Mouse (Mus musculus): ENCODE measurements around the gene Nub1. TPM values are rescaled to one million over a fixed set of nuclear protein-coding genes. Genes with fewer than 3 reads are reported as not detected.
A peak's percentile ranks its signal among the peaks of the same experiment; 100 is the strongest.
"Not testable (repeated sequence)": the region's sequence is repeated elsewhere in the genome, so short reads cannot be mapped to it uniquely, and the experiment has no call there.

Nub1 gene
- total RNA-seq, 1 experiment from 2014 or later: 69.7 TPM

DNA sequence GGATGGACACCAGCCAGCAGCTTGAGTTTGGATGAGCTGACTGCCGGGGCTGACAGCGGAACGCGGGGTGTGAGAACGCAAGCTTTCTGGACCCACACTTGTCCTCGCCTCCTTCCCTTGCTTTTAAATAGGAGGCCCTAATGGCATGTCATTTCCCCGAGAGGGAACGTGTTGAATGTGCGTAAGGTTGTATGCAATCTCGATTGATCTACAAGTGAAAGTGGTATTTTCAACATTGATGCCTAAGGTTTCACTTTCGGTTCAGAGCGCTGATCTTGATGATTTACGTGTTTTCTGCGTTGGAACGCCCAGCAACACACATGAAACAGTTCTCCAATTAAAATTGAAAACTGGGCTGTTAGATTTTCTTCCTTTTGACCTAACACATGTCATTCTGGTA, 844 bp downstream of the Nub1 start:
- peak in 1 of 2 experiments; percentile 7; a peak in 1 of 4 replicates for ATAC-seq (replicated peaks in 1 of 2; ENCODE audit: insufficient read depth in 1 of 2, low FRiP score in 2 of 2, low TSS enrichment in 1 of 2, low read depth in 1 of 2, poor library complexity in 2 of 2, severe bottlenecking in 2 of 2)

DNA sequence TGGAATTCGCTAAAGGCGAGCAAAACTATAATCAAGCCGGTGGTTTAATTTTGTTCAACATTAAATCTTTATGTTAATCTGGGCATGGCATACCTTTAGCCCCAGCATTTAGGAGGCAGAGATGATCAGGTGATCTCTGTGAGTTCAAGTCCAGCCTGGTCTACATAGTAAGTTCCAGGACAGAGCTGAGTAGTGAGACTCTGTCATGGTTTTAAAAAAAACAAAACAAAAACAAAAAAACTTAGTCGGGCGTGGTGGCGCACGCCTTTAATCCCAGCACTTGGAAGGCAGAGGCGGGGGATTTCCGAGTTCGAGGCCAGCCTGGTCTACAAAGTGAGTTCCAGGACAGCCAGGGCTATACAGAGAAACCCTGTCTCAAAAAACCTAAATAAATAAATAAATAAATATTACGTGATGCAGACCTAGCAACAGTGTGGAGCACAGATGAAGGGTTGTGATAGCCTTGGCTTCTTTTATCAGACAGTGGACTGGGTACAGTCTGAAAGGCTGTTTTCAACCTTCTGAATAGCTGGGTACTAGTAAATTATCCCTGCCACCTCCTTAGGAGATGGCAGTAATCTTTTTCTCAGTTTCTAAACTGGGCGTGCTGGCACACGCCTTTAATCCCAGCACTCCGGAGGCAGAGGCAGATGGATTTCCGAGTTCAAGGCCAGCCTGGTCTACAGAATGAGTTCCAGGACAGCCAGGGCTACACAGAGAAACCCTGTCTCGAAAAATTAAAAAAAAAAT, 1.5 kb downstream of the Nub1 start:
- ATAC-seq (replicated peaks in 1 of 2; ENCODE audit: insufficient read depth in 1 of 2, low FRiP score in 2 of 2, low TSS enrichment in 1 of 2, low read depth in 1 of 2, poor library complexity in 2 of 2, severe bottlenecking in 2 of 2): not testable (repeated sequence)

DNA sequence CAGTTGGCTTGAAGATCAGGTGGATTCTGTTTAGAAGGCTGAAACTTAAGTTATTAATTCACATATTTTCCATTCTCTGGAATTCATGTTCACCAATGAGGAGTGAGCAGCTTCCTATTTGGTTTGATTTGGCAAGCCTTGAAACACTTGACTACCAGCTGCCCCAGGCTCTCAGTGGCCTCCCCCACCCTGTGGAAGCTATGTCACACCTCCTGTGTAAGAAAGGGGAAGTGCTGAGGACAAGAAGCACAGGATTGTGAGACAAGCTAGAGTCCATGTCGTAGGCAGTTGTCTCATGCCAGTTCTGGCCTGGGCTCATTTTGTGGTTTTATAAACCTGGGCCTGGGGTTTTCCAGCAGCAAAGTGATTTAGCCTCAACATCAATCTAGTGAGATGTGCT, 2.4 kb downstream of the Nub1 start:
- peak; percentile 61 to 71 for ATAC-seq (replicated peaks in 1 of 2; ENCODE audit: insufficient read depth in 1 of 2, low FRiP score in 2 of 2, low TSS enrichment in 1 of 2, low read depth in 1 of 2, poor library complexity in 2 of 2, severe bottlenecking in 2 of 2)

DNA sequence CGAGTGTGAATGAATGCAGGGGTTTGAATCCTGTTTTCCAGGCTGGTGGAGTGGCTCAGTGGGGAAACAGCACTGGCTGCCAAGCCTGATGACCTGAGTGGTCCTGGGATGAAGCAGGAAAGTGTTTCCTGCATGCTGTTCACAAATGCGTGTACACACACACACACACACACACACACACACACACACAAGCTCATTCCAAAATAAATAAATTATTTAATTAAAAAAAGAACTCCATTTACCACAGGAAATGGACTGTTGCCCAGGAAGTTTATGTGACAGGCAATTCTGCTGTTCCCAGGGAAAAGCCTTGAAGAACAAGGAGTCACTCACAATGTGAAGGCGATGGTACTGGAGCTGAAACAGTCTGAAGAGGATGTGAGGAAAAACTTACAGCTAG, 11.4 kb downstream of the Nub1 start:
- no peak for ATAC-seq (replicated peaks in 1 of 2; ENCODE audit: insufficient read depth in 1 of 2, low FRiP score in 2 of 2, low TSS enrichment in 1 of 2, low read depth in 1 of 2, poor library complexity in 2 of 2, severe bottlenecking in 2 of 2)

DNA sequence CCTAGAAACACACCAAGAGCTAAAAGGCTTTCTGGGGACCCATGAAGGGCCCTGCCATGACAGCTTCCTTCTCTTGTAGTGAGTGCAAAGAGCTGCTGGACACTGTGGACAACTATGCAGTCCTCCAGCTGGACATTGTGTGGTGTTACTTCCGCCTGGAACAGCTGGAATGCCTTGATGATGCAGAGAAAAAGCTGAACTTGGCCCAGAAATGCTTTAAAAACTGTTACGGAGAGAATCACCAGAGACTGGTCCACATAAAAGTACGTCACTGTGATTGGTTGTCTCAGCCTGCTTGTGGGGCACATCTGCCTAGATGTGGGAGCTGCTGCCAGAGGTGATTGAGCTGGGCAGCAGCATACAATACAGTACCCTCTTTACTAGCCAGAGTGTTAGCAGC, 15.9 kb downstream of the Nub1 start:
- ATAC-seq (replicated peaks in 1 of 2; ENCODE audit: insufficient read depth in 1 of 2, low FRiP score in 2 of 2, low TSS enrichment in 1 of 2, low read depth in 1 of 2, poor library complexity in 2 of 2, severe bottlenecking in 2 of 2): no peak

DNA sequence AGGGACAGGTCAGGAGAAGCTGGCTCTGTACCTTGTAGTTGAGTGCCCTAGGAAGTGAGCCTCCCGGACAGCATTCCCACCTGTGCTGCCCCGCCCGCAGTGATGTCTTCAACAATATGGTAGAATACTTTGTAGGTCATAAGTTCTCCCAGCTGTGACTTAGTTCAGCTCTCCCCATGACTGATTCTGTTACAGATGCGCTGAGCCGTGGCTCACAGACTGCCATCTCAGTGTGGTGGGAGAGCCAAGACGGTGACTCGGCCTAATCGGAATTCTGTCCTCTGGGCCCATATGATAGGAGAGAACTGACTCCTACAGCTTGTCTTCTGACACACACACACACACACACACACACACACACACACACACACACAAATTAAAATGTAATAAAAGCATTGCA, 19.3 kb downstream of the Nub1 start:
- ATAC-seq (replicated peaks in 1 of 2; ENCODE audit: insufficient read depth in 1 of 2, low FRiP score in 2 of 2, low TSS enrichment in 1 of 2, low read depth in 1 of 2, poor library complexity in 2 of 2, severe bottlenecking in 2 of 2): no peak

DNA sequence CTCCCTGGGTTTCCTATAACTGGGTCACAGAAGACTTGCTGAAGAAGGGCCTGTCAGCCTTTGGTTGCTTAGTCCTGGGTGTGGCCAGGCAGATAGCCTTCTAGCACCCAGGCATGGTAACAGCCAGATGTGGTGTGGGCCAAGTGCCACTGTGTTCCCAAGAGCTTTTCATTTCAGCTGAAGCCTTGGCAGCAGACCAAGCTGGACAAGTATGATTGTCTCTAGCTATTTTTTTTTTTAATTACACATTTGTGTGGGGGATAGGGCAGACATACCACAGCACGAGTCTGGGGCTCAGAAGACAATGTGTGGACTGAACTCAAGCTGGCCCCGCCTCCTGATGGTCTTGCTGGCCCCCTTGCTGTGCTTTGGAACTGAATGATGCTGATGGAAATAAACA, 24.6 kb downstream of the Nub1 start:
- no peak for ATAC-seq (replicated peaks in 1 of 2; ENCODE audit: insufficient read depth in 1 of 2, low FRiP score in 2 of 2, low TSS enrichment in 1 of 2, low read depth in 1 of 2, poor library complexity in 2 of 2, severe bottlenecking in 2 of 2)

DNA sequence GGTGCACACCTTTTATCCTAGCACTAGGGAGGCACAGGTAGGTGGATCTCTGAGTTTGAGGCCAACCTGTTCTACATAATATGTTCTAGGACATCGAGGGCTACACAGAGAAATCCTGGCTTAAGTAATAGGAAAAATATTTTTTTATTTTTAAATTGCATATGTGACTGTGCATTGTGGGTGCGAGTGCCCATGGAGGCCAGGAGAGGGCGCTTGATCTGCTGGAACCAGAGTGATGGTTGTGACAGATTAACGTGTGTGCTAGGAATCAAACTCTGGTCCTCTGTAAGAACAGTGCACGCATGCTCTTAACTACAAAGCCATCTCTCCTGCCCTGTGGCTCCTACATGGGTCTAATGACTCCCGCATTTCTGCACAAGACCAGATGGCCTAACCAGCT, 26.3 kb downstream of the Nub1 start:
- ATAC-seq (replicated peaks in 1 of 2; ENCODE audit: insufficient read depth in 1 of 2, low FRiP score in 2 of 2, low TSS enrichment in 1 of 2, low read depth in 1 of 2, poor library complexity in 2 of 2, severe bottlenecking in 2 of 2): no peak

DNA sequence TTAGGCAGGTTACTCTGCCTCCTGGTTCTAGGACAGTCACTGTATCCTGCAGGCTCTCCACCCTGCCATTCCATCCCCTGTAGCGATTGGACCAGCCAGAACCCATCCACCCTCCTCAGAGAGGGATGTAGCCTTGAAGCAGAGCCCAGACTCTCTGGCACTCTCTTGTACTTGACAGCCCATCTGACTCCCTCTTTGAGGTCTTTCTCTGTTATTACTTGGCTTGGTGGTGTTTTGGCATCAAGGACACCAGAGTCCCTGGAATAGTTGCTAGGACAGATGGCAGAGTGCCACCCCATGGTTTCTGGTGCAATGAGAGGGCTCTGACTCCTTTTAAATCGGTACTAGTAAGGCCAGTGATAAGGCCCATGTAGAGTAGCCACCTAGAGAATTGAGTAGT, 27.9 kb downstream of the Nub1 start:
- no peak for ATAC-seq (replicated peaks in 1 of 2; ENCODE audit: insufficient read depth in 1 of 2, low FRiP score in 2 of 2, low TSS enrichment in 1 of 2, low read depth in 1 of 2, poor library complexity in 2 of 2, severe bottlenecking in 2 of 2)

DNA sequence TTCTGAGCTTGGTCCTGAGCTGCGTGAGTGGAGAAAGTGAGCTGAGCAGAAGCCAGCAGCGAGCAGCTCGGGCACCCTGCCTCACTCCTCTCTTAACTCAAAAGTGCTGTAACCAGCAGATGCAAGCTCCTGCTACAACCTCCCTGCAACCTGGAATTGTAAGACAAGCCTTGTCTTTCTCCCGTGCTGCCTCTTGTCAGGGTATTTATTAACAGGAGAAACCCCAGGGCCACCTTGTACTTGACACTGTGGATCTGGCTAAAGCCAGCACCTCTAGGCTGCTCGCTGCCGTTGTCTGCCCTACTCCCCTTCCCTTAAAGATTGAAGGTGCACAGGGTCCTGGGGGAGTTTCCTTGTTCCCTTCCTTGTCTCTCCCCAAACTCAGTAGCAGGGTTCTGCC, 28.7 kb downstream of the Nub1 start:
- no peak for ATAC-seq (replicated peaks in 1 of 2; ENCODE audit: insufficient read depth in 1 of 2, low FRiP score in 2 of 2, low TSS enrichment in 1 of 2, low read depth in 1 of 2, poor library complexity in 2 of 2, severe bottlenecking in 2 of 2)

DNA sequence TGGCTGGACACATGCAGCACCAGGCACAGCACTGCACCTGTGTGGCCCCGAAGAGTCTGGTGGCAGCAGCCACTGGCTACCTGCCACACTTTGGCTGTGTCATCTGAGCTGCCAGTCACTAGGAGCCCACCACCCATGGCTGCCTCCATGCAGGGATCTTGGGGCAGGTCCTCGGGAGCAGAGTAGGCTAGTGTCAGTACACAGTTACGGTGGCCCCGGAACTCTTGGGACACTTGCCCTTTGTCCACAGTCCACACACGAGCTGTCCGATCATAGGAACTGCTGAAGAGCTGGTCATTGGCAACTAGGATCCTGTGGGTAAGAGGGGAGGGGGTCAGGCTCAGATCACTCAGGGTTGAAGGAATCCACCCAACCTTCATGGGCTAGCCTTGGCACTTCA, 32.7 kb downstream of the Nub1 start:
- no peak for ATAC-seq (replicated peaks in 1 of 2; ENCODE audit: insufficient read depth in 1 of 2, low FRiP score in 2 of 2, low TSS enrichment in 1 of 2, low read depth in 1 of 2, poor library complexity in 2 of 2, severe bottlenecking in 2 of 2)

DNA sequence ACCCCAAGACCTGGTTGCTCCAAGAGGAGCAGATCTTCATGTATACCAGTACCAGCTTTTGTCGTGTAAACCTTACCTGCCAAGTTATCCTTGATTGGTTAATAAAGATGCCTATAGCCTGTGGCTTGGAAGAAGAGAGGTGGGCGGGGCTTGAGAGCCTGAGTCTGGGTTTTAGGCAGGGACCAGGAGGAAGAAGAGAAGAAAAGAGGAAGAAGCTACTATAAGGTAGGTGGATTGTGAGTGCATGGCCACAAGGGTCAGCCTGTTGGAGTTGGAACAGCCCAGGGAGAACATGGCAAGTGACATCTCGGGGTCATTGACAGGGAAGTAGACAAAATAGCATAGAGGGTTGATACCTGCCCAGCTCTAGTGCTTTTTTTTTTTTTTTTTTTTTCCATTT, 34.5 kb downstream of the Nub1 start:
- ATAC-seq (replicated peaks in 1 of 2; ENCODE audit: insufficient read depth in 1 of 2, low FRiP score in 2 of 2, low TSS enrichment in 1 of 2, low read depth in 1 of 2, poor library complexity in 2 of 2, severe bottlenecking in 2 of 2): no peak

DNA sequence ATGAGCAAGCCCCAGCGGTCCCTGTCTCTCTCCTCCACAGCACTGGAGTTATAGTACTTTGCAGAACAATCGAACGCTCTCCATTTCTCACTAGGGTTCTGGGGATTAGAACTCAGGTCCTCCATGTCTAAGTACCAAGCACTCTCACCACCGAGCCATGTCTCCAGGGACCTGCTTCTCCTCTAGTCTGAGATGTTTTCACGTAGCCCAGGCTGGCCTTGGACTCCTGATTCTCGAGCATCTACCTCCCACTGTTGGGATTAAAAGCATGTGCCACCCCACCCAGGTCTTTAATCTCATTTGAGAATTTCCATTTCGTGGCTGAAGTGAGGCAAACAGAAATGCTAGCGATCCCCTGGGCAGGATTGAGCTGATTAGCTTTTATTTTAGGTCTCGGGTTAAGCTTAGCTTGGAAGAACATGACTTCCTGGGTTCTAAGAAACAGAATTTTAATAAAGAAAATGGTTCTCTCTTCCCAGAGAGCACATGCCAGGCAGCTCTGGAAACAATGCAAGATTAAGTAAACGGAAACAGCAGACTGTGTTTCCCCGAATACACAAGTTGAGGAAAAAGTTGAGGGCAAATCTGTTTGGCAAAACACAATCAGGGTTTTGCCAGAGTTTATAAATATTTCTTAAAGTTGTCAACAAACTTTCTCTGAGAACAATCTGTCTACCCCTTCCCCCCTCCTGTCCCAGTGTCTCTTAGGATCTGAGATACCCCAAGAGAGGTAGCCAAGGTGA, 38.4 kb downstream of the Nub1 start:
- ATAC-seq (replicated peaks in 1 of 2; ENCODE audit: insufficient read depth in 1 of 2, low FRiP score in 2 of 2, low TSS enrichment in 1 of 2, low read depth in 1 of 2, poor library complexity in 2 of 2, severe bottlenecking in 2 of 2): no peak

DNA sequence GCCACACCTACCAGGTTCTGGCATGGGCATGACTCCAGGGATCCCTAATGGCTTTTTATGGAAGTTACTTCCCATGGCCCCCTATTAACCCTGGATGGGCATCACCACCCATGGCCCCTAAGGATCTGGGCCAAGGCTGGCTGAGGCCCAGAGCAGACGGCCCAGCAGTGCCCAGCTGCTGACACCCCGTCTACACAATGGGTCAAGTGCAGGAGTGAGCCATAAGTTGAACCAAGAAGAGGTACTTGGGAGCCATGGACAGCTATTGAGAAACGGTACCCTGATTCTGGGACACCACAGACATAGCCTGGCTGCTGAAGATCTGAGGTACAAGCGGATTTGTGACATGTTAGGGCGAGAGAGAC, 38.9 kb downstream of the Nub1 start:
- ATAC-seq (replicated peaks in 1 of 2; ENCODE audit: insufficient read depth in 1 of 2, low FRiP score in 2 of 2, low TSS enrichment in 1 of 2, low read depth in 1 of 2, poor library complexity in 2 of 2, severe bottlenecking in 2 of 2): no peak

DNA sequence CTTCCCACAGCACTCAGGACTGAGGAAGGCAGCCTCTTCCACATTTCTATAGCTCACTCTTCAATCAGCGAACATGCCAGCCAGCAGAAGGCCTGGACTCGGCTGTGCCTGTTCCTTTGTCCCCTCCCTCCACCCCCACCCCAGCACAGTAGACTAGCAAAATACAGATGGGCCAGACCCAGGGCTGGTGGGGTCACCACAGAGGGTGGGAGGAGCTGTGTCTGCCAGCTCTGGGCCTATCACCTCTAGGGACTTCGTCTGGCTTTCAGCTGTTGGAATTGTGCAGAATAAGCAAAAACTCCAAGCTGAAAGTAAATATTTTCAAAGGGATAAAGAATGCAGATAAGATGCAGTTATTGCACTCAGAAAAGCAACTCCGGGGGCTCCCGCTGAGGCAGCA, 39.5 kb downstream of the Nub1 start:
- ATAC-seq (replicated peaks in 1 of 2; ENCODE audit: insufficient read depth in 1 of 2, low FRiP score in 2 of 2, low TSS enrichment in 1 of 2, low read depth in 1 of 2, poor library complexity in 2 of 2, severe bottlenecking in 2 of 2): no peak

DNA sequence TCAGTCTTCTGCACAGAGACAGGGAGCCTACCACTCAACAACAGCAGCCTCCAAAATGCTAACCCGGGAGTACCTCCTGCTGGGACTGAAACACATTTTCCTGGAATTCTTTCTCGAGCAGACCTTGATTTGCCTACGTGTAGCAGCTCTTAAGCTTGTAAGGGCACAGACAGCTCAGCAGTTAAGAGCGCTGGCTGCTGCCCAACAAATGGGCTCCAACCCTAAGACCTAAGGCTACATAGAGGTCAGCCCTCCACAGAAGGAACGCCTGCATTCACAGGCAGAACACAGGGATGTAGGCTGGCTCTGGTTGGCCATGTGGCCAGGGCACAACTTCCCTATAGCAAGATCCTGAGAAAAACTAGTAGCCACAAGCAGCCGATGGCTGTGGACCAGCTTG, 40.6 kb downstream of the Nub1 start:
- ATAC-seq (replicated peaks in 1 of 2; ENCODE audit: insufficient read depth in 1 of 2, low FRiP score in 2 of 2, low TSS enrichment in 1 of 2, low read depth in 1 of 2, poor library complexity in 2 of 2, severe bottlenecking in 2 of 2): no peak

DNA sequence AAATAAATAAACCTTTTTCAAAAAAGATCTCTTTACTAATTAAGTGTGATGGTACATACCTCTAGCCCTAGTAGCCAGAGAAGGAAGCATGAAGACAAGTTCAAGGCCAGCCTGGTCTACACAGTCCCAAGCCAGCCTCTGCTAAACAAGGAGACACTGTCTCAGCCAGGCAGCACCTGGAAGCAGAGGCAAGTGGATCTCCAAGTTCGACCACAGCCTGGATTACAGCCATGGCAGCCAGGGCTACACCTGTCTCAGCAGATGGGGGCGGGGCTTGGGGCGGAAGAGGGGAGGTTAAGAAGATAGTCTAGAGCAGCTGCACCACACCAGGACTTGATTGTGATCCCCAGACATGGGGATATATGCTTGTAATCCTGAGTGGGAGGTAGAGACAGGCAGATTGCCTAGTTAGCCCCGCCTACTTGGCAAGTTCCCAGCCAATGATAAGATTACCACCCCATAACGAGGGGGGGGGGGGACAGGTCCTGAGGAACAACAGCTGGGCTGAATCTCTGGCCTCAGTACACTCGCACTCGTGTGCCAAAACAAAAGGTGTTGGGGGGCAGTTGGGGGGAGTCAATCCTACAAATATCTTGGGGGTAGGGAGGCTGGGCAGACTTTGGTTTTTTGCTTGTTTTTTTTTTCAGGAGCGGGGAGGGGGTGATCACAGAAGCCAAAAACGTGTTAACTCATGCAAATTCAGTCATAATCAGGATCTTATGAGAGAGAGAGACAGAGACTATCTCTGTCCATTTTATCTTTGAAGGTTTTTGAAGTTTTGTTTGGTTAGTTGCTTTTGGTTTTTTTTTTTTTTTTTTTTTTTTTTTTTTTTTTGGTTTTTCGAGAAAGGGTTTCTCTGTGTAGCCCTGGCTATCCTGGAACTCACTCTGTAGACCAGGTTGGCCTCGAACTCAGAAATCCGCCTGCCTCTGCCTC, 41.8 kb downstream of the Nub1 start:
- no peak for ATAC-seq (replicated peaks in 1 of 2; ENCODE audit: insufficient read depth in 1 of 2, low FRiP score in 2 of 2, low TSS enrichment in 1 of 2, low read depth in 1 of 2, poor library complexity in 2 of 2, severe bottlenecking in 2 of 2)

All from hematopoietic stem cell, adult 5-6 weeks (primary cell).